Mouse (Mus musculus): ENCODE results near the gene Vip.

DNA sequence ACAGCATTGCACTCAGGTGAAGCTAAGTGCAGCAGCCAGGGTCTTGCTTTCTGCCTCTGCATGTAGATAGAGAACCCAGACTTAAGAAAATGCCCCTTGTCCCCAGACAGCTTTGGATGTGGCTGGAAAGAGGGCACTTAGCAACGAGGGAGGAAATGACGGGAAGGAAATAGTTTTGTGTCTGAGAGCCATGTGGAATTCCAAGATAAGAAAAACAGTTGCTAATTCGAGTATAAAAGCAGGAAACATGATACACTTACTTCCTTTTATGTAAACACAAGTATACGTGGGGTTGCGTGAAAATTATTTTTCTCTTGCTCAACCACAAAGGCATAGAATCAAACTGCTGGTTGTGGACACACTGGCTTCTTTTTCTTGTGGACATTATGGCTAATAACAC, 45.6 kb upstream of the Vip start, which contains the start of gene Myct1:
- TF ChIP-seq CTCF (IDR thresholded peaks at IDR 0.05; ENCODE audit: control insufficient read depth, insufficient read depth, low read length) = no peak
- TF ChIP-seq POLR2A (IDR thresholded peaks at IDR 0.05; ENCODE audit: borderline replicate concordance, control insufficient read depth, low read depth, low read length) = no peak

Measured in bone marrow, adult 2 months (tissue).